Mouse (Mus musculus) 416B (cell line): Measurements from ENCODE around the gene Tead4.
"Not testable (repeated sequence)": the region's sequence is repeated elsewhere in the genome, so short reads cannot be mapped to it uniquely, and the experiment has no call there.

Experiments used
- DNase-seq: peaks from one replicate; pipeline ENCODE4 v3.0.0; 2011; ENCODE audit warnings: low read depth

The Tead4 gene

GRCm38 (mm10) chr6:128300134-128301001 is at the start of gene Tead4:
Gene Tead4, minus strand, starts transcription at chr6:128300823.
- DNase-seq = no peak

- peak; percentile 78 for DNase-seq
Measured at GRCm38 (mm10) chr6:128349711-128350110, 49.1 kb upstream of the Tead4 start.

- no peak for DNase-seq
Measured at GRCm38 (mm10) chr6:128346782-128347181, 46.2 kb upstream of the Tead4 start.

- DNase-seq = peak; percentile 99
Measured at GRCm38 (mm10) chr6:128345623-128346022, 45.0 kb upstream of the Tead4 start.

- no peak for DNase-seq
Measured at GRCm38 (mm10) chr6:128341956-128342723, 41.5 kb upstream of the Tead4 start.

GRCm38 (mm10) chr6:128338876-128339275 is 38.3 kb upstream of the Tead4 start:
- no peak for DNase-seq

GRCm38 (mm10) chr6:128337467-128337866 is 36.8 kb upstream of the Tead4 start:
- DNase-seq = no peak

- DNase-seq = peak; percentile 83
Measured at GRCm38 (mm10) chr6:128334397-128335124, 33.9 kb upstream of the Tead4 start.

GRCm38 (mm10) chr6:128318317-128318716 is 17.7 kb upstream of the Tead4 start:
- DNase-seq = peak; percentile 87

GRCm38 (mm10) chr6:128315597-128315996 is 15.0 kb upstream of the Tead4 start:
- DNase-seq = no peak

GRCm38 (mm10) chr6:128314796-128315195 is 14.2 kb upstream of the Tead4 start:
- no peak for DNase-seq

- DNase-seq = peak; percentile 77
Measured at GRCm38 (mm10) chr6:128308311-128308710, 7.7 kb upstream of the Tead4 start.

- DNase-seq = no peak
Measured at GRCm38 (mm10) chr6:128304801-128305200, 4.2 kb upstream of the Tead4 start.

- DNase-seq = not testable (repeated sequence)
Measured at GRCm38 (mm10) chr6:128302640-128303039, 2.0 kb upstream of the Tead4 start.

GRCm38 (mm10) chr6:128301891-128302290 is 1.3 kb upstream of the Tead4 start:
- no peak for DNase-seq

- DNase-seq = no peak
Measured at GRCm38 (mm10) chr6:128301458-128301857, 835 bp upstream of the Tead4 start.

GRCm38 (mm10) chr6:128299292-128300133 is 1.1 kb downstream of the Tead4 start:
- DNase-seq = no peak

- no peak for DNase-seq
Measured at GRCm38 (mm10) chr6:128298246-128298645, 2.4 kb downstream of the Tead4 start.

- DNase-seq = no peak
Measured at GRCm38 (mm10) chr6:128296750-128297393, 3.8 kb downstream of the Tead4 start.

- no peak for DNase-seq
Measured at GRCm38 (mm10) chr6:128295876-128296749, 4.5 kb downstream of the Tead4 start.
